Mouse (Mus musculus): ENCODE results near the gene Vegfb.

DNA sequence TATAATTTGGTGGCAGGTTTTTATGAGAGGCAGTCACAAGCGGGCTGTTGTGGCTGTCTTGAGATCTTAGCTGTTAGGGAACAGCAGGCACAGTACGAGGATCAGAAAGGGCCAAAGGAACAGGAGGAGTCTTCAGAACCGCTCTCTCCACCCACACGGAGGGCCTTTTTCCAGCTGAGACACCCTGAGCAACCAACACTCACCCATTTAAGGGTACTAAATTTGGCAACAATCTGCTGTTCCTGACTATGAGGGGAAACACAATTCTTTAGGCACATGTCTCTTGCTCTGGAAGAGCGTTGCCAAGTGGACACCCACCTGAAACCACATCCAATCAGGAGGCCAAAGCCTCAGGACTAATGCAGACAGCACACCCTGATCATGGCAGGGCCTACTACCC is 42.1 kb upstream of the Vegfb start:
- TF ChIP-seq CTCF (conservative IDR thresholded peaks at IDR 0.05; ENCODE audit: low read length) (no peak), POU5F1 (IDR thresholded peaks at IDR 0.05; ENCODE audit: borderline replicate concordance, low read length) (no peak)

Data from E14TG2a.4 (cell line).